Mouse (Mus musculus): ENCODE results near the gene Tmem9.

Tmem9 gene

DNA sequence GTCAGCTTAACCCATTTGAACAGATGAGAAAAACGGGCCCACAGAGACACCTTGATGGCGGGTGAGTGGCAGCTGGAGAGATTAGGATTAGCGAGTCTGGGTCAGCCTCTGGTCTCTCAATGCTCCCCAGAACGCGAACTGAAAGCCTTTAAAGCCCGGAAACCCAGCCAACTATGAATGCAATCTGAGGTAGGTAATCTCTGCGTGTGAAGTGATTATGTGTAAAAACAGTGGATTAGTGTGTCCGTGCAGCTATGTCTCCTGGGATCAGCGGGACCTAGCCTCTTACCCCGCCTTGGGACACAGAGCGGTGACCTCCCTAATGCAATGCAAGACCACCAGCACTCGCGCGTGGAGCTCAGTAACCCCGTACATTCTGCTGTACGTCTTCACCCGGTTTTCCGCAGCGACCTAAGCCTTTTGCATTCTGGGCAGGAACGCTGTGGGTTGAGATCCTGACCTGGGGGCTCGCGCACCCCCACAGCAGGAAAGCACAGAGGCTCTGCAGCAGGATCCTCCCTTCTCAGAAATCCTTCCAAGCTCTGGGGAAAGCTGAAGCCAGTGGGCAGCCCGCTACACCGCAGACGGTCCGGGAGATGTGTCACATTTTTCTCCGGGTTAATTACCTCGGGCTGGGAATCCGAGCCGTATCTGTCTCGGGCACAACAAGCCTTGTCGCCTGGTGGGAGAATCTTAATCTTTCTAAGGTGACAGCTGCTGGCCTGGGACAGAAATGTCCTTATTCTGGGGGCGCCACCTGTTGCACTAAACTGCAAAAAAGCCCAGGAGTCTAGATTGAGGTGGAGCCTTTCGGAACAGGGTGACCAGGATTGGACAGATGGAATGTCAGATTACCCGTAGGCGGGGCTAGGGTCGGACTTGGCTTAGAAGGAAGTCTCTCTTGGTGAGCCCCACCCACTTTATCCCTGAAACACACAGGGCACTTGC lies at the start of gene Tmem9:
Gene Tmem9, plus strand, starts transcription at position 940 of the 948 bp plus-strand sequence.
- peak; percentile 5 for DNase-seq (ENCODE audit: low read depth)

GRCm38 (mm10) chr1:135958483-135958882 lies 49.5 kb upstream of the Tmem9 start:
- DNase-seq (ENCODE audit: low read depth): peak; percentile 59

DNA sequence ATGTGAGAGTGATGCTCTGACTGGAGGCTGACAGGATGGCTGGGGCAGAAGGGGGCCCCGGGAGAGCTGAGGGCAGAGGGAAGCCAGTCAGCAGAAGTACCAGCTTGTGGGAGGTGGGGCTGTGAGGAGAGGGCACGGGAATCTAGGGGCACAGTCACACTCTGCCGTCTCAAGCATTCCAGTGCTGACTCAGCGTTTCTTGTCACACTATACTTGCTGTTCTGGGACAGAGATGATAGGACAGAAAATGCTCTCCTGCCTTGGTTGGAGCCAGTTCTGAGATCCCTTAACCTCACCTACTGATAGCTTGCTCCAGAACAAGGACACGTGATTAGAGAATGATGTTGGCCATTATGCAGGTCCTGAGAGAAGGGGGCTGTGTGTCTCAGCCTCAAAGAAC lies 44.8 kb upstream of the Tmem9 start:
- DNase-seq (ENCODE audit: low read depth): no peak

DNA sequence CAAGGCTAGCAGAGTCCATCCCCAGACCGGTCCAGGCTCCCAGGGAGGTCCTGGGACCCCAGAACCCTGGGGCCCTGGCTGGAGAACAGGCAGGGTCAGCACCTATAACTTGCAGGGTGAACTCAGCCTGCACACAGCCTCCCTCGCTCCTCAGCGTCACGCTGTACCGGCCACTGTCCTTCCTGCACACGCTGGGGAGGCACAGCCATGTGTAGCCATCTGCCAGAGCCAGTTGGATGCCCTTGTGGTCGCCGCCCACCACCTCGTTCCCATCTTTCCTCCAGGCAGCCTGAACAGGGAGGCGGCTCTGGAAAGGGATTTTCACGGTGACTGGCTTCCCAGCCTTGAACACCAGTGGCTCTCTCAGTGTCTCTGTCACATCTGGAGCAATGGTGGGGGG lies 43.4 kb upstream of the Tmem9 start:
- DNase-seq (ENCODE audit: low read depth): no peak

- no peak for DNase-seq (ENCODE audit: low read depth)
Observed at GRCm38 (mm10) chr1:135967739-135968138, 40.2 kb upstream of the Tmem9 start.

GRCm38 (mm10) chr1:135970486-135970885 lies 37.5 kb upstream of the Tmem9 start:
- no peak for DNase-seq (ENCODE audit: low read depth)

DNA sequence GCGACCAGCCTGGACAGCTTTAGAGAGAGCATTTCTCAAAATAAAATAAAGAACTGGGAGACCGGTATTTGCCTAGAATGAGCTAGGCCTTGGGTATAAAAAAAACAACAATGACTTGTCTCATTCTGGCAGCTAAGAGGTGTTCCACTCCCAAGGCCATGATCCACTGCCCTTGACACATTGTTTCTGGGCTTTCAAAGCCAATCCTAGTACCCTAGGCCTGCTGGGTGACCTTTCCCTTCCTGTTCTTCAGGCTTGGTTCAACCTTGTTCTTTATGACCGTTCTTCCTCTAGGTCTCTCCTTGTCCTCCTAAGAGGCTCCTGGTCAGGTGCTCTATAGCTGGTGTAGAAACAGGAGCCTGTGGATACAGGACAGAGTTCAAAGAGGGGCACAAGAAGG lies 35.4 kb upstream of the Tmem9 start:
- no peak for DNase-seq (ENCODE audit: low read depth)

- DNase-seq (ENCODE audit: low read depth): no peak
Observed at GRCm38 (mm10) chr1:135984105-135984504, 23.8 kb upstream of the Tmem9 start.

- no peak for DNase-seq (ENCODE audit: low read depth)
Observed at GRCm38 (mm10) chr1:135989876-135990275, 18.1 kb upstream of the Tmem9 start.

DNA sequence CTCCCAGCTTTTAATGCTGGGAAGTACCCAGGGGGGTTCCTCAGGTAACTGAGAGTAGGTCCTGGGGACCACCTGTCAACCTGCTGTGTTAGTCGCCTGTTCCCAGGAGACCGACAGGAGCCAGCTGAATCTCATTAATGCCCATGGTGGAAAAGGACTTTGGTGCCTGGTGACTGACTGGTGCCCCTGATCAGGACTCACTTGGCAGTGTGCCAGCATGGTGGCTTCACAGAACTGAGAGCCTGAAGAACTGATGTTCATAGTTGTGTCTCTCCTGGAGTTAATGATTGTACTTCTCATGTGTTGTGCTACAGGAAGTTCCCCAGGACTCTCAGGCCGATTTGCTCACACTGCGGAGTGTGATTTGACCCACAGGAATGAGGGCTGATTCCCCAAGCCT lies 14.5 kb upstream of the Tmem9 start:
- DNase-seq (ENCODE audit: low read depth): no peak

DNA sequence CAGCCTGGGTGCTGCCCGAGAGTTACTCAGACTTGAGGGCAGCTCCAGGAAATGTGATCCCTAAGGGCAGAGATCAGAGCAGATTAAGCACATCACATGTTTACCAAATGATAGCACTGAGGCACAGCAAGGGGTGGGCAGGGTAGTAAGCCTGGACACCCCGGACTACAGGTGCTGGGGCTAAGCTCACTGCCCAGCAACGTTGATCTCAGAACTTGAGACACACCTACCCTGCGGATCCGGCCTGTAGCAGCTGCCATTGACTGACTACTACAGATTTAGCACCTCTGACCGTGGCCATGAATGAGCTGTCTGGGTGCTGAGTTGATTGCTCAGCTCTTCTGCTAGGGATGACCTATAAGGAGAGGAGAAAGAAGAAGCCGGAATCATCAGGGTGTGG lies 10.4 kb upstream of the Tmem9 start:
- DNase-seq (ENCODE audit: low read depth): no peak

- DNase-seq (ENCODE audit: low read depth): no peak
Observed at GRCm38 (mm10) chr1:135999720-136000287, 8.1 kb upstream of the Tmem9 start.

DNA sequence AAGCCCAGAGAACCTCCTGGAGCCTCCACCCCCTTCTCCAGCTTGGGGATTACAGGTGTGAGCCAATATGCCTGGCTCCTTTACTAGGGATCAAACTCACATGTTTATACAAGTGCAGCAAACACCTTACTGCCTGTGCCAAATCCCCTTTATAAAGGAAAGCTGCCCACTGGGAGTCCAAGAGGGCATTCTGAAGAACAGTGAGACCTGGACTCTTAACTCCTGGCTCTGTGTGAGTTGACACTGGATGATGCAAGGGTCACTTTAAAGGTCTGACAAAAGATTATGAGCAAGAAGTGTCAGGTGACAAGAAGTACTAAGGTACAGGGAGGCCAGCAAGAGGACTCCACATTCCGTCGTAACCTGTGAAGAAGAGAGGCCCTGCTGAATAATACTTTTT lies 6.5 kb upstream of the Tmem9 start:
- DNase-seq (ENCODE audit: low read depth): no peak

- DNase-seq (ENCODE audit: low read depth): no peak
Observed at GRCm38 (mm10) chr1:136006292-136006748, 1.6 kb upstream of the Tmem9 start, which contains the start of gene Igfn1. Igfn1 (minus strand) TSS chr1:136006342.

- no peak for DNase-seq (ENCODE audit: low read depth)
Observed at GRCm38 (mm10) chr1:136008159-136008533, 196 bp downstream of the Tmem9 start.

GRCm38 (mm10) chr1:136010247-136010646 lies 2.3 kb downstream of the Tmem9 start:
- peak; percentile 28 for DNase-seq (ENCODE audit: low read depth)

GRCm38 (mm10) chr1:136013513-136013912 lies 5.6 kb downstream of the Tmem9 start:
- no peak for DNase-seq (ENCODE audit: low read depth)

GRCm38 (mm10) chr1:136014796-136015502 lies 7.0 kb downstream of the Tmem9 start:
- DNase-seq (ENCODE audit: low read depth): peak; percentile 85

GRCm38 (mm10) chr1:136017307-136017706 lies 9.4 kb downstream of the Tmem9 start:
- DNase-seq (ENCODE audit: low read depth): no peak

DNA sequence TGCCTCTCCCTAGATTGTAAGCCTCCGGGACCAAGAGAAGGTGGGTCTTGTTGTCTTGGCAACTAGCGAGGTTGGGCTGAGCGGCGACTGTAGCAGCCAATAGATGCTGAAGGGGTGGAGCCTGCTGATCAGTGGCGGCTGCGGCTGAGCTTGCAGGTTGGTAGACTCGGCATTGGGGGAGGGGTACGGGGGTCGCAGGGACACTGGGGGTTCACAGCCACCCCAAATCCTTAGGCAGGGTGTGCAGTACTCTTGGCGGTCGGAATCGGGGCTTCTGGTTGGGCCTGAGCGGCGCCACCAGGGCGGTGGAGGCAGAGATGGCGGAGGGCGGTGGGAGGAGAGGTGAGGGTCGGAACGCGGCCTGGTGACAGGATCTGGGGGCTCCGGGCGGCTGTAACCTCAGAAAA lies 10.0 kb downstream of the Tmem9 start:
- DNase-seq (ENCODE audit: low read depth): peak; percentile 83

DNA sequence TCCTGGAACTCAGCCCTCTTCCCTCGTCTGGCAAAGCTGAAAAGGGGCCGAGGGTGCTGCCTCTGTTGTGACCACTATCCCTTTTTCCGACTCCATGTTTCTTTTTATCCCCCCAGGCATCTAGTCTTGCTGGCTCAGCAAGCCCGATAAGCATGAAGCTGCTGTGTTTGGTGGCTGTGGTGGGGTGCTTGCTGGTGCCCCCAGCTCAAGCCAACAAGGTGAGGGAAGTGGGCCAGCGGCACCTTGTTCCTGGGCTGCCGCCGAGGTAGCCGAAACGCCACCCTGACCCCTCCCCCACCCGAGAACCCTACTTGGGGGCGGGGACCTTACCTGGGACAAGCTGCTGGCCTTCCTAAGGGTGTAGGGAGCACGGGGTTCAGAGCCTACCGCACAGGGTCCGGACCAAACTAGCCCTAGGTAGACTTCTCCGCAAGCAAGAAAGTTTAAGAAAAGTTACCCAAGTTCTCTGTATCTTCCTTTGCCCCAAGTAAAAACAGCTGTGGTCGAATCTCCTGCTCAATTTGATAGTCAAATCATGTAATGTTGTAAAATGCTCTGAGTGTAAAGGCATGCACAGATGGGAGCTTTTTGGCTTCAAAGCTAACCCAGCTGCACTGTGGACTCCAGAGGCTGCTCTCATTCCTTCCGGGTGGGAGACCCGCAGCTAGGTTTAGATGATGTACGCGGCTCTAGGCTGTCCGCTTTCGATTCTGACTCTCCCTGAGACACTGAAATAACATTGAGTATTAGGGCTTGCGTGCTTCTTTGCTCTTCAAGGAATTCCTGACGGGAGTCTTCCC lies 10.6 kb downstream of the Tmem9 start:
- DNase-seq (ENCODE audit: low read depth): peak; percentile 6

DNA sequence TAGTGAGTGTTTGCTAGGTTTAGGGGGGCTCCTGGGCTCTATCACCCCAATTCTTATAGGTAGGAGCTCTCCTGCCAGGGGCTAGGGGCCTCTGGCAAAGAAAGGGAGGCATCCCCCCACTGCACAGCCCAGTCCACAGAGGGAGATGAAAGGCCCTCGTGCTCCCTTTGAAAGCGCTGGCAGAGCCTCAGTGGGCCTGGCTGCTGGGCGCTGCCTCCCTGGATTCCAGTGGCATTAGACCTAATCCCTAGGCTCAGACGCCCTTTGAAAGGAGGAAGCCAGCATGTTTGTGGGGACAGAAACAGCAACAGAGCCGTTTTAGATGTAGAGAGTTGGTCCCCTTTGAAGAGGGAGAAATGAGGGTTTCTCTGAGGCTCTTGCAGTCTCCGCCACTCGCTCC lies 22.3 kb downstream of the Tmem9 start:
- no peak for DNase-seq (ENCODE audit: low read depth)

Data from 416B (cell line).